Mouse (Mus musculus) limb, embryonic 14.5 days (tissue): ENCODE data around the gene Taldo1. TPM values are rescaled to one million over a fixed set of nuclear protein-coding genes. Genes with fewer than 3 reads are reported as not detected.
"Not testable (repeated sequence)": the region's sequence is repeated elsewhere in the genome, so short reads cannot be mapped to it uniquely, and the experiment has no call there.

Experiments used
- ATAC-seq: fragments of 200-750 bp; cut with Nextera tagmentation; 2 replicates; pipeline ENCODE4 v1.8.0; 2017; ENCODE audit warnings: low read depth, moderate number of reproducible peaks, moderate TSS enrichment; ENCODE audit not compliant: low FRiP score
- DNase-seq: peaks from one replicate; pipeline ENCODE4 v3.0.0-alpha.2; 2015; ENCODE audit warnings: low spot score
- H3K27ac ChIP-seq: fragments of 300-500 bp; sonication (generic); replicated peaks from 2 replicates; pipeline ENCODE4 v1.5.1; 2014; ENCODE audit warnings: low read depth, mild to moderate bottlenecking, low read length, moderate library complexity, mixed read lengths
- H3K27me3 ChIP-seq: fragments of 300-500 bp; sonication (generic); 2 replicates; pipeline ENCODE4 v1.6.1; 2014; ENCODE audit warnings: low read length, mixed read lengths; ENCODE audit not compliant: control insufficient read depth, insufficient read depth
- H3K36me3 ChIP-seq: fragments of 300-500 bp; sonication (generic); 2 replicates; pipeline ENCODE4 v1.6.1; 2014; ENCODE audit warnings: mild to moderate bottlenecking, low read length, moderate library complexity, mixed read lengths; ENCODE audit not compliant: control insufficient read depth, insufficient read depth
- H3K4me1 ChIP-seq: fragments of 300-500 bp; sonication (generic); 2 replicates; pipeline ENCODE4 v1.6.1; 2014; ENCODE audit warnings: antibody characterized with exemption, low read length, mixed read lengths; ENCODE audit not compliant: control insufficient read depth, insufficient read depth
- H3K4me2 ChIP-seq: fragments of 300-500 bp; sonication (generic); replicated peaks from 2 replicates; pipeline ENCODE4 v1.6.1; 2014; ENCODE audit warnings: low read depth, mild to moderate bottlenecking, low read length, moderate library complexity; ENCODE audit not compliant: severe bottlenecking
- H3K4me3 ChIP-seq: fragments of 300-500 bp; sonication (generic); replicated peaks from 2 replicates; pipeline ENCODE4 v1.5.1; 2014; ENCODE audit warnings: low read length
- H3K9ac ChIP-seq: fragments of 300-500 bp; sonication (generic); 2 replicates; pipeline ENCODE4 v1.6.1; 2014; ENCODE audit warnings: mild to moderate bottlenecking, low read depth, low read length, moderate library complexity; ENCODE audit not compliant: severe bottlenecking
- H3K9me3 ChIP-seq: fragments of 300-500 bp; sonication (generic); 2 replicates; pipeline ENCODE4 v1.6.1; 2016; ENCODE audit warnings: low read length; ENCODE audit not compliant: control insufficient read depth
- POLR2A ChIP-seq: fragments of 200-500 bp; IDR thresholded peaks from 2 replicates; pipeline ENCODE4 v1.8.0; 2012; ENCODE audit warnings: inconsistent platforms, mild to moderate bottlenecking, moderate library complexity, borderline replicate concordance; ENCODE audit not compliant: insufficient read depth, insufficient read length; ENCODE audit errors: extremely low read depth
- WGBS: fragments of 180-500 bp; shearing (Covaris S2); extraction: QIAGEN DNeasy Blood & Tissue Kit; methylation state at CpG from one replicate; pipeline ENCODE4 v1.1.7; 2014; 5-methylcytosine and 5-hydroxymethylcytosine counted together
- polyA plus RNA-seq, 2 experiments: library from polyadenylated mRNA; depleted of rRNA in 1 of 2; stranded (reverse) in 1 of 2; unstranded in 1 of 2; fragments of >200 nt; fragmentation: Nextera tagmentation in 1 of 2; extraction: Ambion mirVana in 1 of 2; gene quantifications; 2 replicates each; pipeline versions ENCODE4 v1.2.1 to v1.2.3; 2012 to 2014

The Taldo1 gene
- polyA plus RNA-seq, 2 experiments, result 188 to 238 TPM

DNA sequence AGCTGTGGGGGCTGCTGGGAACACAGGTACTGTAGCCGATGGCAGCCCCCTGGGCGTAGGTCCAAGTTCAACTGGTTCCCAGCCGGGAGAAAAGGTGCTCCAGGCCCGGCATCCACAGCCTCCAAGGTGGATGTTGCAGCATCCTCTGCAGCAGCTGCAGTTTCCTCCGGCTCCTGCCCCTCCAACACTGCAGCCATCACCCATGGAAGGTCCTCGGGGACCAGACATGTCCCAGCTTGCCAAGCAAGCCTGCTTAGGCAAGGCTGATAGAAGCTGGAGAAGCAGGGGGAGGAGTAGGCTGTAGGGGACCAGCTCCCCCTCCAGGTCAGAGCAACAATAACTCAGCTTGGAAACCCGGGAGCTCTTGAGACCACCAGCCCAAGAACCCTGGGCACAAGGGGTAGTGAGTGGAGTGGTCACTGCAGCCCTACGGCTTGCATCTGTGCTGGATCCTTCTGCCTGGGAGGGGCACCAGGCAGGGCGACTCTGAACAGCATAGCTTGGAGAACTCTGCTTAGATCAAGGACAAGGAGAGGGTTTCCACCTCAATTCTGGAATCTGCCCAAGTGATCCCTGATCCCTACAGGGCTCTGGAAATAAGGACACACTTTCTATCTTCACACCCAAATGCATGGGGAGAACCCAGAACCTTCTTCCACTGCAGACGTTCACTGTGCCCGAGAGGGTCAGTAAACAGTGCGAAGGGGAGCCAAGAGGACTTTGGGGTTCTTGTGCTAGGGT is 51.3 kb downstream of the Taldo1 start:
- peak overlapping the region; percentile 57 for H3K9ac ChIP-seq
- H3K27me3 ChIP-seq, result no peaks in the 10 kb centered on the region
- no peaks in the 10 kb centered on the region for H3K9me3 ChIP-seq
- H3K36me3 ChIP-seq, result peaks cover 23% of the 10 kb centered on the region
- H3K27ac ChIP-seq, result no peak overlapping the region
- DNase-seq (no peak), ATAC-seq (no peak)
- peaks cover 21% of the 10 kb centered on the region for H3K4me1 ChIP-seq
- H3K4me2 ChIP-seq, result peak overlapping the region; percentile 81
- peak overlapping the region; percentile 45 for H3K4me3 ChIP-seq
- 15% methylated on average over 12 of the region's 12 CpGs for WGBS
- no peak for TF ChIP-seq POLR2A

DNA sequence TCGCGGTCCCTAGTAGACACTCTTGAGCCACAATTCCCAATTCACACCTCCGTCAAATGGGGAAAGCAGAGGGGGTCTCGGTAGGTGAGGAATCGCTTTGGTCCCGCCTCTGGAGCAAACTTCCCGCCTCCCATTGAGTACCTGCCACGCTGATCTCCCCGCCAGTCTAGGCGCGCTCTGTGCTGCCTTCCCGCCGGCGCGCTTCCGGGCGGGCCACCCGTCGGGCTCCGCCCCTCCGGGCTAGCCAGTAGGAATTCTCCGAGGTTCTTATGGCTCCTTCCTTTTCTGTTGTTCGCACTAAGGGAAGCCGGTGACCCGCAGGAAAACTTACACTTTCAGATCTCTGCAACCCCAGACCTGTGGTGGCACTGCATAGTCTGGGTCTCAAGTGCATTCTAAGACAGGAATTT is 51.8 kb downstream of the Taldo1 start, which contains the start of gene Pidd1:
TSS of gene Pidd1 (minus strand) at position 198 of the 410 bp plus-strand sequence.
- Histone ChIP-seq H3K9me3 (no peaks in the 10 kb centered on the region), H3K4me3 (peak within 1 kb of the TSS; percentile 45), H3K36me3 (peaks cover 29% of the 10 kb centered on the region), H3K4me1 (peaks cover 27% of the 10 kb centered on the region), H3K27ac (0 out of 2 replicates have a peak within 1 kb of the TSS, but pooled peaks have one; percentile 48), H3K27me3 (no peaks in the 10 kb centered on the region), H3K9ac (peak within 1 kb of the TSS; percentile 57), H3K4me2 (peak within 1 kb of the TSS; percentile 81)
- peak; percentile 46; the same call in 1 of the 2 replicates for TF ChIP-seq POLR2A
- DNase-seq, result peak; percentile 84
- 0% methylated on average over 25 of the region's 25 CpGs for WGBS
- ATAC-seq, result peak; percentile 51; the same call in 1 of the 2 replicates

DNA sequence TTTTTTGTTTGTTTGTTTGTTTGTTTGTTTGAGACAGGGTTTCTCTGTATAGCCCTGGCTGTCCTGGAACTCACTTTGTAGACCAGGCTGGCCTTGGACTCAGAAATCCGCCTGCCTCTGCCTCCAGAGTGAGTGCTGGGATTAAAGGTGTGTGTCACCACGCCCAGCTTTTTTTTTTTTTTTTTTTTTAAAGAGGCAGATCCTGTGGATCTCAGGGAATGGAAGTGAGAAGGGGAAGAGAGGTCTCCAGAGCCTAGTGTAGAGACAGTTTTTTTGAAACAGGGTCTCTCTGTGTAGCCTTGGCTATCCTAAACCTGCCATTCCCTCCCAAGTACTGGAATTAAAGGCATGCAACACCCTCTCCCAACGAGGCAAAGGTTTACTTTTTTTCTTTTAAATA is 54.4 kb downstream of the Taldo1 start:
- not testable (repeated sequence) for DNase-seq, H3K9ac ChIP-seq, H3K4me2 ChIP-seq, H3K27me3 ChIP-seq, ATAC-seq, H3K4me3 ChIP-seq, H3K27ac ChIP-seq, H3K9me3 ChIP-seq
- H3K4me1 ChIP-seq, result peaks cover 29% of the 10 kb centered on the region
- WGBS, result 86% methylated on average over 3 of the region's 3 CpGs
- H3K36me3 ChIP-seq, result peaks cover 39% of the 10 kb centered on the region

GRCm38 (mm10) chr7:141447110-141447991 is 55.4 kb downstream of the Taldo1 start, which contains the start of gene Rplp2:
TSS of gene Rplp2 (plus strand) at chr7:141447370.
- Histone ChIP-seq H3K4me3 (peak within 1 kb of the TSS; percentile 86), H3K4me1 (peaks cover 27% of the 10 kb centered on the region), H3K9me3 (no peaks in the 10 kb centered on the region), H3K4me2 (peak within 1 kb of the TSS; percentile 57), H3K27ac (peak within 1 kb of the TSS; percentile 75), H3K36me3 (peaks cover 42% of the 10 kb centered on the region), H3K9ac (peak within 1 kb of the TSS; percentile 86), H3K27me3 (no peaks in the 10 kb centered on the region)
- peak; percentile 98 for DNase-seq
- under 1% methylated on average over 57 of the region's 63 CpGs for WGBS
- ATAC-seq, result peak; percentile 91
- TF ChIP-seq POLR2A, result peak; percentile 76; the same call in 1 of the 2 replicates

DNA sequence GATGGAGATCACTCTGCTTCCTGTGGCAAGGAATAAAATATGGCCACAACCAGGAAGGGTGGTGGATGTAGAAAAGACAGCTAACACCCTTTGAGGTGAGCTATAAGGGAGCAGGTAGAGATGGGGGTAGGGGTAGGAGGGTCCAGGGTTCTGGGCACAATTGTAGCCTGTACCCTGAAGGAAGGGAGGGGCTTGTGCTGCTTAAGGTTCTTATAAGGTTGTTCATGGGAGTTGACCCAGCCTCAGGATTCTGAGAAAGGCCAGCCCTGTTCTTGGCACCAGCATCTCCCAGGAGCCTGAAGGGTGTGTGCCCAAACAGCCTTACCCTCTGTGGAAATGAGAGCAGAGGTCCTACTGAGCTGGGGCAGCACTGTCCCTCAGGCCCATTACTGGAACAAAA is 59.9 kb downstream of the Taldo1 start:
- TF ChIP-seq POLR2A, result no peak
- H3K27ac ChIP-seq, result no peak overlapping the region
- ATAC-seq, result no peak

More for the DNA sequence above, 59.9 kb downstream of the Taldo1 start:
- Histone ChIP-seq H3K9me3 (no peaks in the 10 kb centered on the region), H3K4me1 (peaks cover 15% of the 10 kb centered on the region), H3K4me3 (no peak overlapping the region), H3K9ac (no peak overlapping the region), H3K36me3 (peaks cover 42% of the 10 kb centered on the region), H3K4me2 (no peak overlapping the region), H3K27me3 (no peaks in the 10 kb centered on the region)
- no peak for DNase-seq

Other genes starting within 250 kb of the Taldo1 start
- 92.3 and 105 TPM in 2 replicates for gene Rnh1, start 219.3 kb upstream of the Taldo1 start, polyA plus RNA-seq (2012; rRNA removed)
- 190 and 216 TPM in 2 replicates for gene Rnh1, start 219.3 kb upstream of the Taldo1 start, polyA plus RNA-seq (2014; fragmentation: Nextera tagmentation; extraction: Ambion mirVana)
- 111 and 112 TPM in 2 replicates for gene Hras, start 198.2 kb upstream of the Taldo1 start, polyA plus RNA-seq (2012; rRNA removed)
- gene Hras, start 198.2 kb upstream of the Taldo1 start, polyA plus RNA-seq (2014; fragmentation: Nextera tagmentation; extraction: Ambion mirVana), result 136 and 143 TPM in 2 replicates
- gene Lrrc56, start 198.0 kb upstream of the Taldo1 start, polyA plus RNA-seq (2012; rRNA removed), result 14.8 and 17.8 TPM in 2 replicates
- 5.8 and 8.3 TPM in 2 replicates for gene Lrrc56, start 198.0 kb upstream of the Taldo1 start, polyA plus RNA-seq (2014; fragmentation: Nextera tagmentation; extraction: Ambion mirVana)
- 6.6 and 6.9 TPM in 2 replicates for gene Lmntd2, start 178.1 kb upstream of the Taldo1 start, polyA plus RNA-seq (2012; rRNA removed)
- 0.95 and 1.7 TPM in 2 replicates for gene Lmntd2, start 178.1 kb upstream of the Taldo1 start, polyA plus RNA-seq (2014; fragmentation: Nextera tagmentation; extraction: Ambion mirVana)
- 40.0 and 44.8 TPM in 2 replicates for gene Rassf7, start 176.3 kb upstream of the Taldo1 start, polyA plus RNA-seq (2012; rRNA removed)
- gene Rassf7, start 176.3 kb upstream of the Taldo1 start, polyA plus RNA-seq (2014; fragmentation: Nextera tagmentation; extraction: Ambion mirVana), result 30.9 and 31.7 TPM in 2 replicates
- gene Phrf1, start 163.4 kb upstream of the Taldo1 start, polyA plus RNA-seq (2012; rRNA removed), result 37.6 and 42.6 TPM in 2 replicates
- 65.9 and 72.7 TPM in 2 replicates for gene Phrf1, start 163.4 kb upstream of the Taldo1 start, polyA plus RNA-seq (2014; fragmentation: Nextera tagmentation; extraction: Ambion mirVana)
- gene Irf7, start 125.7 kb upstream of the Taldo1 start, polyA plus RNA-seq (2012; rRNA removed), result 3.2 and 4.6 TPM in 2 replicates
- gene Irf7, start 125.7 kb upstream of the Taldo1 start, polyA plus RNA-seq (2014; fragmentation: Nextera tagmentation; extraction: Ambion mirVana), result 2.1 TPM in 2 replicates
- 0.29 and 0.35 TPM in 2 replicates for gene Cdhr5, start 115.4 kb upstream of the Taldo1 start, polyA plus RNA-seq (2012; rRNA removed)
- gene Cdhr5, start 115.4 kb upstream of the Taldo1 start, polyA plus RNA-seq (2014; fragmentation: Nextera tagmentation; extraction: Ambion mirVana), result 0.18 and 0.43 TPM in 2 replicates
- gene Sct, start 113.1 kb upstream of the Taldo1 start, polyA plus RNA-seq (2012; rRNA removed), result 17.5 and 17.6 TPM in 2 replicates
- gene Sct, start 113.1 kb upstream of the Taldo1 start, polyA plus RNA-seq (2014; fragmentation: Nextera tagmentation; extraction: Ambion mirVana), result 14.2 and 17.3 TPM in 2 replicates
- 3.1 and 4.0 TPM in 2 replicates for gene Drd4, start 100.2 kb upstream of the Taldo1 start, polyA plus RNA-seq (2012; rRNA removed)
- 1.5 and 2.0 TPM in 2 replicates for gene Drd4, start 100.2 kb upstream of the Taldo1 start, polyA plus RNA-seq (2014; fragmentation: Nextera tagmentation; extraction: Ambion mirVana)
- gene Deaf1, start 64.5 kb upstream of the Taldo1 start, polyA plus RNA-seq (2012; rRNA removed), result 47.0 TPM in 2 replicates
- gene Deaf1, start 64.5 kb upstream of the Taldo1 start, polyA plus RNA-seq (2014; fragmentation: Nextera tagmentation; extraction: Ambion mirVana), result 82.6 and 89.1 TPM in 2 replicates
- 55.6 and 59.5 TPM in 2 replicates for gene Tmem80, start 64.5 kb upstream of the Taldo1 start, polyA plus RNA-seq (2012; rRNA removed)
- 23.4 and 23.6 TPM in 2 replicates for gene Tmem80, start 64.5 kb upstream of the Taldo1 start, polyA plus RNA-seq (2014; fragmentation: Nextera tagmentation; extraction: Ambion mirVana)
- 20.3 and 22.4 TPM in 2 replicates for gene Eps8l2, start 53.3 kb upstream of the Taldo1 start, polyA plus RNA-seq (2012; rRNA removed)
- 17.0 and 19.0 TPM in 2 replicates for gene Eps8l2, start 53.3 kb upstream of the Taldo1 start, polyA plus RNA-seq (2014; fragmentation: Nextera tagmentation; extraction: Ambion mirVana)
- 92.3 and 108 TPM in 2 replicates for gene Gatd1, start 21.9 kb downstream of the Taldo1 start, polyA plus RNA-seq (2012; rRNA removed)
- 49.0 and 51.2 TPM in 2 replicates for gene Gatd1, start 21.9 kb downstream of the Taldo1 start, polyA plus RNA-seq (2014; fragmentation: Nextera tagmentation; extraction: Ambion mirVana)
- 1.8 TPM in 2 replicates for gene Cend1, start 37.3 kb downstream of the Taldo1 start, polyA plus RNA-seq (2012; rRNA removed)
- 0.66 and 0.75 TPM in 2 replicates for gene Cend1, start 37.3 kb downstream of the Taldo1 start, polyA plus RNA-seq (2014; fragmentation: Nextera tagmentation; extraction: Ambion mirVana)
- gene Slc25a22, start 45.7 kb downstream of the Taldo1 start, polyA plus RNA-seq (2012; rRNA removed), result 75.1 and 104 TPM in 2 replicates
- 22.8 and 32.2 TPM in 2 replicates for gene Slc25a22, start 45.7 kb downstream of the Taldo1 start, polyA plus RNA-seq (2014; fragmentation: Nextera tagmentation; extraction: Ambion mirVana)
- 25.0 and 43.0 TPM in 2 replicates for gene Pidd1, start 51.8 kb downstream of the Taldo1 start, polyA plus RNA-seq (2012; rRNA removed)
- 6.9 and 8.2 TPM in 2 replicates for gene Pidd1, start 51.8 kb downstream of the Taldo1 start, polyA plus RNA-seq (2014; fragmentation: Nextera tagmentation; extraction: Ambion mirVana)
- 909 and 1,375 TPM in 2 replicates for gene Rplp2, start 55.2 kb downstream of the Taldo1 start, polyA plus RNA-seq (2012; rRNA removed)
- gene Rplp2, start 55.2 kb downstream of the Taldo1 start, polyA plus RNA-seq (2014; fragmentation: Nextera tagmentation; extraction: Ambion mirVana), result 1,364 and 1,396 TPM in 2 replicates
- gene Pnpla2, start 63.0 kb downstream of the Taldo1 start, polyA plus RNA-seq (2012; rRNA removed), result 14.8 and 16.4 TPM in 2 replicates
- 14.5 and 14.8 TPM in 2 replicates for gene Pnpla2, start 63.0 kb downstream of the Taldo1 start, polyA plus RNA-seq (2014; fragmentation: Nextera tagmentation; extraction: Ambion mirVana)
- gene Cracr2b, start 68.9 kb downstream of the Taldo1 start, polyA plus RNA-seq (2012; rRNA removed), result 11.9 and 12.1 TPM in 2 replicates
- 8.3 and 8.8 TPM in 2 replicates for gene Cracr2b, start 68.9 kb downstream of the Taldo1 start, polyA plus RNA-seq (2014; fragmentation: Nextera tagmentation; extraction: Ambion mirVana)
- 100 and 125 TPM in 2 replicates for gene Cd151, start 75.2 kb downstream of the Taldo1 start, polyA plus RNA-seq (2012; rRNA removed)
- gene Cd151, start 75.2 kb downstream of the Taldo1 start, polyA plus RNA-seq (2014; fragmentation: Nextera tagmentation; extraction: Ambion mirVana), result 44.2 and 44.4 TPM in 2 replicates
- 27.5 and 32.1 TPM in 2 replicates for gene Polr2l, start 82.9 kb downstream of the Taldo1 start, polyA plus RNA-seq (2012; rRNA removed)
- 59.4 and 61.0 TPM in 2 replicates for gene Polr2l, start 82.9 kb downstream of the Taldo1 start, polyA plus RNA-seq (2014; fragmentation: Nextera tagmentation; extraction: Ambion mirVana)
- 101 and 165 TPM in 2 replicates for gene Tspan4, start 83.0 kb downstream of the Taldo1 start, polyA plus RNA-seq (2012; rRNA removed)
- 77.9 and 79.4 TPM in 2 replicates for gene Tspan4, start 83.0 kb downstream of the Taldo1 start, polyA plus RNA-seq (2014; fragmentation: Nextera tagmentation; extraction: Ambion mirVana)
- 41.8 and 46.8 TPM in 2 replicates for gene Chid1, start 147.7 kb downstream of the Taldo1 start, polyA plus RNA-seq (2012; rRNA removed)
- gene Chid1, start 147.7 kb downstream of the Taldo1 start, polyA plus RNA-seq (2014; fragmentation: Nextera tagmentation; extraction: Ambion mirVana), result 43.5 and 46.3 TPM in 2 replicates
- gene Ap2a2, start 170.0 kb downstream of the Taldo1 start, polyA plus RNA-seq (2012; rRNA removed), result 39.5 and 43.7 TPM in 2 replicates
- gene Ap2a2, start 170.0 kb downstream of the Taldo1 start, polyA plus RNA-seq (2014; fragmentation: Nextera tagmentation; extraction: Ambion mirVana), result 71.6 and 81.4 TPM in 2 replicates